Mouse (Mus musculus) adrenal gland, adult 18-20 months (tissue): ENCODE results near the gene Tmem171. TPM values are rescaled to one million over a fixed set of nuclear protein-coding genes. Genes with fewer than 3 reads are reported as not detected.
A peak's percentile ranks its signal among the peaks of the same experiment; 100 is the strongest.

Experiments
- DNase-seq, 2 experiments: peaks; one replicate each; pipeline ENCODE4 v3.0.0; 2021 to 2022; ENCODE audit warnings: low spot score in 2 of 2
- total RNA-seq, 2 experiments: library from RNA; stranded (reverse); gene quantifications; 1 replicate in 1 of 2; 2 replicates in 1 of 2; pipeline ENCODE4 v1.2.3; 2021

Tmem171 gene
- total RNA-seq, 2 experiments from 2014 or later: 0.80 to 0.86 TPM

DNA sequence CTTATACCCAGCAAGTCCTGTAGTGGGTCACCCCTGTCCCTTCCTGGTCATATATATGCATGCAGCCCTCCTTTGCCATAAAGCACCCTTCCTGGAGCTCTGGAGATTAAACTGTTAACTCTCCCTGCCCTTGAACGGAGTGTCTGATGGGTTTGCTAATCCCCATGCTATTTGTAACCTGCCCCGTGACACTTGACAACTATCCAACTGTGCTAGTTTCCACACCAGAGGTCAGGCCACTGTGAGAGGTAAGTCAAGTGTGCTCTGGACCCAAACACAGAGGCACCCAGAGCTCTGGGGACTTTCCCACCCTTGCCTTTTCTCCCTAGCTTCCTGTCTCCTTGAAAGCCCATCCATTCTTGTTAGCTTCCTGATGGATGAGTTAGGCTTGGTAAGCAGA, 912 bp upstream of the Tmem171 start:
- no peak for DNase-seq

DNA sequence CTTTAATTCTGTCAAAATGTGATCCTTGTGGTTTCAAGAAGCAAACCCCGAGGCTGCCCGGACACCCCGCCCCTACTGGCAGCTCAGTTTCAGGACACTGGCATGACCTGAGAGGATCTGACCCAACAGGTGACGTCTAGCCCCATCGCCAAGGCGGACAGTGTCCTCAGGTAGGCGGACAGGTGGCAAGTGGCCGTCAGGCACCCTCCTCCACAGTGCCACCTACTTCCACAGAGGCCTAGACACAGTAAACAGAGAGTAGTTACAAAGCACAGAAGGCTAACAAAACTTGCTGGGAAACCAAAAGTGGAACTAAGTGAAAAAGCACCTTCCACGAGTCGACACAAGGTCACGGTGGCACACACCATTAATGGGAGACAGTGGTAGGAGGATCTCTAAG, 1.3 kb downstream of the Tmem171 start:
- DNase-seq: no peak

DNA sequence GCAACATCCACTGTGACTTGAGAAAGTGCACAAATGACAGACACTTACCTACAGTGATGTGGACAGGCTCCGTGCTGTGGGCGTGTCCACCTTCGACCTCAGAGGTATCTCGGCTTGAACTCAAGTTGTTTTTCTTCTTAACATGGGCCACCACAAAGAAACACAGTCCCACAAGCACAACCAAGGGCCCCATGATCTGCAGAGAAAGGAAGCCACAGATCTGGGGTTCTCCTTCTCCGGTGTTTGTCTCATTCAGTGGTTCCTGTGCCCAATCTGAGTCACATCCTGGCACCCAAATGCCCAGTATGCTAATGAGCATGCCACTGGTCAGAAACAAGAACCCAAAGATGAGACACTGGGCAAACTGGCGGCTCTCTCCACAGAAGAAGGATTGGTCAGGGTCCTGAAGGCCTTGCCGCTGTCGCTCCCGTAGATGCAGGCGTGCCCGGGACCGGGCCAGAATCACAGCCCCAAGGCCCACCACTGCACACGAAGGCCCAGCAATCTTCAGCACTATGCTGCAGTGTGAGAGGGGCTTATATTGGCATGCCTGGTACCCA, 2.6 kb downstream of the Tmem171 start:
- DNase-seq: no peak

DNA sequence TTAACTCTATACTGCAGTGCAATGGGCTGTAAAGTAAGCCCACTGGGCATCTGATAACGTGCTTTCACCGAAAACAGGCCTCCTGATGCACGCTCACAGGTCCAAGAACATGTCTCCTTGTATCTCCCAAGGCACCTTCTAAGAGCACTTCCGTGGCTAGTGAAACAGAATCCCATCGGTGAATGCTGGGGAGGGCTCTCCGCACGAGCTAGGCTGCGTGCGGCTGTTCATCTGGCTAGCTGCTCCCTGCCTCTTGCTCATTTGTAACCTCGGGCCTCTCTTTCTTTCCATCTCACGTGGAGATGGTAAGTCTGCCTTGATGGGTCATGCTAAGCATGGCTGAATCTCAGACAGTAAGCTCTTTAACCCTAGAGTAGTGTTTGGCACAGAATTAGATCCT, 3.7 kb downstream of the Tmem171 start:
- no peak for DNase-seq

DNA sequence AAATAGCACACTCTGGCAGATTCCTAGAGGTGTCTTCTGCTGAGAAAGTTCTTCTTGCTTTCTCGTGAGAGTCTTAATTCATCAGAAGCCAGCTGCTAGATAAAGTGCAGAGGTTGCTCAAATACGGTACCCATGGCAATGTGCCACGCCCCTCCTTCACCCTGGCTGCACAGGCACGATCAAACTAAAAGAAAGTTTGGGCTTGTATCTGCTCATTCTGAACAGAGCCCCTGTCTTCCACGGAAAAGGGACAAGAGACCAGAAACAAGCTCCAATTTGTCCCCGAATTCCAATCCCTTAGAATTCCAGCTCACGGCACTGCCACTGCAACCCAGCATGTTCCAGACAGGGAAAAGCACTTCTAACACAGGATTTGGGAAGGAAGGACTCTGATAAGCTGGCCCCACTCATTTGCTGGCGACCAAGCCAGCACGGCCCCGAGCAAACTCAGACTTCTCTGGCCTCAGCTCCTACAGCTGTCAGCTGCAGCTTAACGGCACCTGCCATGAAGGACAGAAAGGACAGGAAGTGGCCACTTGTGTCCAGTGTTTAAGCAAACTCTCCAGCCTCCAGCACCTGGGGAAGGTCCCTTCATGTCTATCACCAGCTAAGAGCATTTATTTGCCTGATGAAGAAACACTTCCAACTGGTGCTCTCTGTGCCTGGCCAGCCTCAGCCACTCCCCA, 4.9 kb downstream of the Tmem171 start:
- DNase-seq: no peak

DNA sequence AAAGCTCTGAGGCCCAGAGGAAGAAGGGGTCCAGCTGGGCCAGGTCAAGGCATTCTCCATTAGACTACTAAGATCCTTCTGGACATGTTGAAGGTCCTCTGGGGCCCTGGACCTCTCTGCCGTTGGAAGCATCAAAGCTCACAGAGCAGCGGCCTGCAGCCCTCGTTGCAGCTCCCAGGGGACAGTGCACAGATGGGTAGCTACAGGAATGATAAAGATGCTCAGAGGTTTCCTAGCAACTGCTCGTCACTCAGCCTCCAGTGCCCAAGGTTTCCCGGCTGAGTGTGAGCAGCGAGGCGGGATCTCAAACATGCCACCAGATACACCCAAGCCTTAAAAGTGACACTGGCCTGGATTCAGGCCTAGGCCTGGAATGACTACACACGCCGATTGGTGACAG, 6.7 kb downstream of the Tmem171 start:
- DNase-seq: no peak

DNA sequence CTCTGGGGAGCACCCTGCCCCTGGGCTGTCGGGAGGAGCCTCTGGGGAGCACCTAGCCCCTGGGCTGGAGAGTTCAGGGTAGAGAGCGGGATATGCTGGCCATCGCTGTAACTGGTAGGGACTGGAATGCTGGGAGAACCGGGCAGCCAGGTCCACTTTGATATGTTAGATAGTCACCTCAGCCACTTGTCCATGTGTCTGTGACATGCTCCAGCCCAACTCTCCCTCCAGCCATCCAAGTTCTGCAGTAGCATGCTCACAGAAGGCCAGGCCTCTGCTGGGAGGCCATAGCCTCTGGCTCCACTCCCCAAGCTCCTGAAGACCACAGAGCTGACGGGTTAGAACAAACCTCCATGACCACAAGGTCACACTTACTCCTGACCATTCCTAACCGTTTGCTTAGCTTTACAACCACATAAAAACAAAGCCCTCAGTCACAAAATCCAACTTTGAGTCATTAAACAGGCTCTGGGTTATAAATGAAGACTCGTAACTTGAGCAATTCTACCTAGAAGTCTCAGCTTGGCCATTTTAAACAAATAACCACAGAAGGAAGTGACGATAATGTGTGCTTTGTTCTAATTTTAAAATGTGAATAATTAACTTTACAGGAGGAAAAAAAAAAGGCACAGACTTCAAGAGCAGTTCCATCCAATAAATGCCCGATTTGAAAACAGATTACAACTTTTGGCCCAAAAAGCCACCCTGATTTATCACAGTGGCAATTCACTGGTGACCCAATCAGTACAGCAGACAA, 10.3 kb downstream of the Tmem171 start:
- DNase-seq: no peak

DNA sequence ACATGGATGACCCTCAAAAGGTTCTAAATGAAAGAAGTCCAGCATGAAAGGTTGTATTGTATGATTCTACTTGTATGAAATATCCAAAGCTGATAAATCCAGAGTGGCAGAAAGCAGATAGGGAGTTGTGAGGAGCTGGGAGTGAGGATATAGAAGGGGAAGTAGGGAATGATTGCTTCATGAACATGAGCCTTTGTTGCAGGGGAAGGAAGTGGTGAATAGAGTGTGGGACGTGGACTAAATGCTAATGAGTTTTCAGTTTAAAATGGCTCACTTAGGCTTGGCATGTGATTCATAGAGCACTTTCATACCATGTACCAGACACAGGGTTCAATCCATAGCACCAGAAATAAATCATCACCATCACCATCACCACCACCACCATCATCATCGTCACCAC, 11.2 kb downstream of the Tmem171 start:
- no peak for DNase-seq

DNA sequence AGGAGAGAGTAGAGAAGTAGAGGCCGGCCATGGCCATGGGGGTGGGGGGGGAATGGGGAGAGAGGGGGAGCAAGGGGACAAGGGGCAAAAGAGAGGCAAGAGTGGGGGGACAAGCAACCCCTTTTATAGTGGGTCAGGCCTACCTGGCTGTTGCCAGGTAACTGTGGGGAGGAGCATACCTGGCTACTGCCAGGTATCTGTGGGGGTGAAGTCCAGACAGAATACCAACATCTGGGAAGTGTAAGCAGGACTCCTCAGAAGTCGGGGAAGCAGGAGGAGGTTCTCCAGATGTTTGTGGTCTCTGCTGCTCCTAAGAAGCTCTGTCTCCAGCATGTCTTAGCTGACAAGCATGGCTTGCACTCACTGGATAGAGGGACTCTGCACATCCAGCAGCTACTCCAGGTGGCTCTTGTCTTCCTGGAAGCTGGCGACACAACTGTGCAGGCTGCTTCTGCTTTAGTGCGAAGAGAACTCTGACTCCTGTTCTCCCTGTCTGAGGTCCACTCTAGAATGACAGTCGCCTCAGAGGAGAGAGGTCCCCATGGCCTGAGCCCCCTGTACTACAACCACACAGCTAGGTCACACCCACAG, 14.1 kb downstream of the Tmem171 start:
- no peak for DNase-seq

DNA sequence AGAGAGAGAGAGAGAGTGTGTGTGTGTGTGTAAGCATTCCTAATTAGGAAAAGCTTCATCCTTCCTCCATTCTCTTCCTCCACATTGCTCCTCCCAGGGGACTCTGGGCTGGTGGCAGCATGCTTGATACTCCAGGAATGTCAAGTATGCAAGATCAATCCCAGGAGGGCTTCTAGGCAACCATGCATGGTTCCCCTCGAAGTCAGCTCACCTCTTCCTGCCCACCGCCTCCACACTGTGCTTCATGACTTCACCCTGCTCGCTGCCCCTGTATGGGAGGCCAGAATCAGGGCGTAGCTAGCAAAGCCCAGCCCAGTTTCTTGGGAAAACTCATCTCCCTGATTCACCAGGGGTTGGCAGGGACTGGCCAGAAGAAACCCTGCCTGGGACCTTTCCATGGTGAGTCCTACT, 15.0 kb downstream of the Tmem171 start:
- DNase-seq: no peak

DNA sequence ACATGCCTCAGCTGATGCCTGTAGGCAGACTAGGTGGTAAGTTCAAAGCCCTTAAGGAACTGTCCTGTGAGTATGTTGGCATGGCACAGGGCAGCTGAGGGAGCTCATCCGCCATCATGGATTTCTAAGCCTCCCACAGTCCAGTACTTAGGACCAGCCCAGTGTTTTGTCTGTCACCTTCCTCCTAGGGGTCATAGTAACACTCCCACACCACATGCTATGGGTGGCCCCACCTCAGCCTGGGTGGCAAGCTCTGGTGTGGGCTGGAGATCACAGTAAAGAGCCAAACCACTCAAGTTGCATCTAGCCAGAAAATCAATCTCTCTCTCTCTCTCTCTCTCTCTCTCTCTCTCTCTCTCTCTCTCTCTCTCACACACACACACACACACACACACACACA, 15.4 kb downstream of the Tmem171 start:
- DNase-seq: peak in 1 of 2 experiments; percentile 0

DNA sequence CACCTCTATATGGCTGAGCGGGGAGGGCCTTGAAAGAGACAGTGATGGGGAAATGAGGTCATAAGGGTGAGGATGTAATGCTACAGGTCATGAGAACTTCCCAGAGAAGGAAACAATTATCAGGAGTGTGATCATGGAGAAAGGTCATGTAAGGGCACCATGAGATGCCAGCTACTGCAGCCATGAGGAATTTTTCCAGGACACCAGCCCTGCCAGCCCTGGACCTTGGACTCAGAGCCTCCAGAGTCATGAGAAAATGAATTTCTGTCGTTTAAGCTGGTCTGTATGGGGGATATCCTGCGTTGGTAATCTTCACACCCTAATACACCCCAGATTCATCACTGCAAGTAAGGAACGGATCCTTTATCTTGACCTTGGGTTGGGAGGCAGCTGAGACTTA, 20.7 kb downstream of the Tmem171 start:
- no peak for DNase-seq

DNA sequence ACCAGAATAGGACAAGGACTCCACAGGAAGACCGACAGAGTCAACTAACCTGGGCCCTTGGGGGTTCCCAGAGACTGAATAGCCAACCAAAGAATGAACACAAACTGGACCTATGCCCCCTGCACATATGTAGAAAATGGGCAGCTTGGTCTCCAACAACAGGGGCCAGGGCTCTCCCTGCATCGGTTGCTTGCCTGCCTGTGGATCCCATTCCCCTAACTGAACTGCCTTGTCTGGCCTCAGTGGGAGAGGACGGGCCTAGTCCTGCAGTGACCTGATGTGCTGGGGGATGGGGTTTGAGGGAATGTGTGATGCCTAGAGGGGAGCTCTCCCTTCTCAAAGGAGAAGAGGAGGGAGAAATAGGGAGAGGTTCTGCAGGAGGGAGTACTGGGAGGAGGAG, 25.3 kb downstream of the Tmem171 start:
- no peak for DNase-seq

DNA sequence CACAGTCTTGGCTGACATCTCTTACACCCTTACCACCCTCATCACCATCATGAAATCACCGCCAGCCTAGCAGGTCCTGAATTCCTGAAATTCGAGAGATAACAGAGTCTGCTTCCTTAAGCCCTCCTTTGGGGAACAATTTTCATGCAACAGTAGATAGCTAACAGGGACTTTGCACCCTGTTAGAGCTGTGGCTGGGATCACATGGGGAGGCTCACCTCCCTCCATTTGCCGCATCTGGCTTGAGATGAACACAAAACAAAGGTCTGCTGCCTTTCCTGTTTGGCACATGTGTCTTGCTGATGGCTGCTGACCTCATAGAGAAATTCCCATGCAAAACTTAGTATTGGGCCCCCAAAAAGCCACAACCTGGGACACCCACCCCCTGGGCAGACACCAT, 27.3 kb downstream of the Tmem171 start:
- DNase-seq: no peak

DNA sequence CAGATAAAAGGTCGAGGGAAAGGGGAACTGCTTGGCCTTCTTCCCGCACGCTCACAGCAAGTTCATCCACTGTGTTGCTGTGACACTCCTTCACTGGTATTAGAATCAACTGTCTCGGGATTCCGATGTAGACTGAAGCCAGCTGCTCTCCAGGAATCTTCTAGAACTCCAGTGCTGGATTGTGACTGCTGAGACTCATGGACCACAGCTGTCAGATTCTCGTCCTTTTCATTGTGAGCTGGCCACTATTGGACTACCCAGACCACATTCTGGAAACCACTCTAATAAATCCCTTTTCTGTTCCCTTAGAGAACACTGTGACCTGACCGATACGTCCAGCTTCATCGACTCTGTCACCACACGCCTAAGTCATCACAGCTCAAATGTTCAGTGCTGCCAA, 29.4 kb downstream of the Tmem171 start:
- no peak for DNase-seq

DNA sequence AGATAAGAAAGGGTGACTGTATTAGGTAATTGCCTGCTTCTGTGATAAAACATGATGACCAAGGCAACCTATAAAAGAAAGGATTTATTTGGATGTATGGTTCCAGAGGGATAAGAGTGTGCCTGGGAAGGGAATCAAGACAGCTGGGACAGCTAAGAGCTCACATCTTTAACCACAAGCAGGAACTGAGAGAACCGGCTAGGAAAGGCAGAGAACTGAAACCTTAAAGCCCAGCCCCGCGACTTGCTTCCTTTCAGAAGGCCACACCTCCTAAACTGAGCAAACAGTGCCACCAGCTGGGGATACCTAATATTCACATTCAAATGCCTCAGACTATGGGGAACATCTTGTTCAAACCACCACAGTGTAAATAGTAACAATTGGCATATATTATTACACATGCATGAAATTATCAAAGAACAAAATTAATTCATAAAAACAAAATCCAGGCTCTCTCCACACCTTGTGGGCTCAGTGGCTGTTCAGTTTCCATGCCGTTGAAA, 32.4 kb downstream of the Tmem171 start:
- no peak for DNase-seq

DNA sequence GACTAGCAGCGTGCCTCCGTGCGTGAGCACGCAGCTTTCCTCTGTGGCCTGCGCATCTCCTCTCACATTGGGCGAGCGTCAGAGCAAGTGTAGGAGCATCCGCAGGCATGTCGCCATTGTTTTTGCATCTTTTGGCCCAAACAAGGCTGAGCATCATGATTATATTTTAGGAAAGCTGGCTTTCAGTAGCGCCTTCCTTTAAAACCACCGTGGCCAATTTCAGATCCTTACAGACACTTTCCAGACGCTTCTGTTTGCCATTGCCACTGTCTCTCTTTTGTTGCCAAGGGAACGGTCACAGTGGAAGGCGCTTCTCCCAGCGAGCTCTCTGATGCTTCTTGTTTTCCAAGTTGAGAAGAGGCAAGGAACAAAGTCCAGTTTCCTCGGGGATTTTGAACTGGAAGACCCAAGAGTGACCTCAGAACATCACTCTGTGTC, 38.6 kb downstream of the Tmem171 start:
- DNase-seq: no peak

DNA sequence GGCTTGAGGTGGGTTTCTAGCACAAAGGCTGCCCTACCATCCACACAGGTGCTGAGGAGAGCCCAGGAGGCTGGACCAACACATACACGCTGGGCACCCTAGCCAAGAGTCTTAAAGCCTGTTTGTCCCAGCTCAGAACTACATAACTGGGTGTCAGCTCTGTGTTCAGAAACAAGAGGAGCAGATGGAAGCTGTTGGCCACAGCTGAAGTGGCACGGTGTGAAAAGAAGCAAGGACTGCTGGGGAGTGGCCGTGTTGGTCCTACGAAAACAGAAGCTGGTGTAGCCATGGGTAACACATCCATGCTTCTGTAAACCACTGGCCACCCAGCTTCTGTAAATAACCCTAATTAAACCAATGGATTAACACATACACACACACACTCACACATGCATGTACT, 39.3 kb downstream of the Tmem171 start:
- no peak for DNase-seq

DNA sequence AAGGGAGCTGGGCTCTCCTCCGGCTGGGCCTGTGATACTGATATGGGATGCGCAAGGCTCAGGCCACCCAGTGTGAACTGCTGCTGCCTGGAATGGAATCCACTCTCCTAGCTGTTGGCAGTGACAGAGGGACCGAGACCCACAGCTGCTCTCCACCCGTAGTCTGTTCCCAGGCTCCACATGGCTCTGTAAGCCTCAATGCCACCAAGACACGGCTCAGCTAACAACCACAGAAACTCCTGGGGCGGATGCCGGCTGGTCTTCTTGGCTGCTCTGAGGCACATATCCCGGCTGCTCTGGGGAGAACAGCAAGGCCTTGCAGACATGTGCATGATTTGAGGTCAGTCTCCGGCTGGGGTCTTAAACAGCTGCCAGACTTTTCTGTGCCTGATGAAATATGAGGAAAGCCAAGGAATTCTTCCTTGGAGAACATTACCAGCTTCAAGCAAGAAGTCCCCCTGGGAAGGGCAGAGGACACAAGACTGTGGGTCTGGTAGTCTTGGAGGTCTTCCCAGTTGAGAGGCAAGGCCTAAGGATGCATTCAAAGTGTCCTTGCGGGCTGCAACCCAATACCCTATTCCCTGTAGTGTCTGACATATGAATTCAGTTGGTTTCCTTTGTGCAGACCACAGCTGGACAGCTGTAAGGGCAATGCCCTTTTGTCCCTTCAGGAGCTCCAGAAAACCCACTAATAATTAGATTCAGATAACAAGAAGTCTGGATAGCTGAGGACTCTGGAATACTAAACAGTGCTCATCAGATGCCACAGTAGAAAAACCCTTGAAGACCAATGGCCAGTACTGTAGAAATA, 40.3 kb downstream of the Tmem171 start:
- no peak for DNase-seq

DNA sequence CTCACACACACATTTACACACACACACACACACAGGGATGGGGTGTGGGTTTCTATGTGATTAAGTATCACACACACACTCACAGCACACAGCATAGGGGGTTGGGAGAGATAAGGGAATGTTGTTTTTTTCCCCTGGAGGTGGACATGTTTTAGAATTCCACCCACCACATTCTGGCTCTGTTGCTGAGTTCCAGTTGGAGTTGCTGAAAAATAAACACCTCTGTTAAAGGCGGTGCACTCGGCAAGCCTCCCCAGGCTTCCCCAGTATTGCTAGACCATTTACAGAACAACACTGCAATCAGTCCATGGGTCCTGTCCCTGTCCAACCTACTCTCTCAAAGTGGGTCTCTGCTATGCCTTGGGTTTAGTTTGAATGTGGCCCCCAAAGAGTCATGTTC, 42.4 kb downstream of the Tmem171 start:
- no peak for DNase-seq
